Mouse (Mus musculus) thymus, adult 2 months (tissue): Measurements from ENCODE around the gene Cdon. TPM values are rescaled to one million over a fixed set of nuclear protein-coding genes. Genes with fewer than 3 reads are reported as not detected.

Experiments used
- DNase-seq: peaks from one replicate; pipeline ENCODE4 v3.0.0; 2021
- H3K27ac ChIP-seq: fragments of 200-500 bp; 2 replicates; pipeline ENCODE4 v1.5.1; 2012; ENCODE audit warnings: low read length, control low read depth; ENCODE audit not compliant: control insufficient read depth, insufficient read depth
- H3K27me3 ChIP-seq: fragments of 200-500 bp; 2 replicates; pipeline ENCODE4 v1.6.1; 2012; ENCODE audit warnings: mild to moderate bottlenecking, low read length, moderate library complexity, mixed read lengths; ENCODE audit not compliant: control insufficient read depth, insufficient read depth
- H3K36me3 ChIP-seq: fragments of 200-500 bp; 2 replicates; pipeline ENCODE4 v1.6.1; 2012; ENCODE audit warnings: mild to moderate bottlenecking, low read length, moderate library complexity; ENCODE audit not compliant: control insufficient read depth, insufficient read depth
- H3K4me1 ChIP-seq: fragments of 200-500 bp; replicated peaks from 2 replicates; pipeline ENCODE4 v1.6.1; 2012; ENCODE audit warnings: low read length; ENCODE audit not compliant: control insufficient read depth, insufficient read depth
- H3K4me3 ChIP-seq: fragments of 200-500 bp; 2 replicates; pipeline ENCODE4 v1.5.1; 2012; ENCODE audit warnings: mild to moderate bottlenecking, low read length, control low read depth, moderate library complexity; ENCODE audit not compliant: control insufficient read depth, insufficient read depth
- CTCF ChIP-seq: fragments of 200-500 bp; IDR thresholded peaks from 2 replicates; pipeline ENCODE4 v1.5.1; 2012; ENCODE audit warnings: mild to moderate bottlenecking, control low read depth, low read length, moderate library complexity, borderline replicate concordance; ENCODE audit not compliant: control insufficient read depth, poor library complexity, insufficient read depth; ENCODE audit errors: extremely low read depth
- POLR2A ChIP-seq: fragments of 200-500 bp; IDR thresholded peaks from 2 replicates; pipeline ENCODE4 v1.6.1; 2012; ENCODE audit warnings: mild to moderate bottlenecking, low read length, control low read depth, moderate library complexity; ENCODE audit not compliant: control insufficient read depth, poor library complexity, insufficient read depth; ENCODE audit errors: extremely low read depth
- WGBS: fragments of 180-500 bp; shearing (Covaris S2); methylation state at CpG from one replicate; pipeline ENCODE4 v1.1.7; 2018; 5-methylcytosine and 5-hydroxymethylcytosine counted together
- polyA plus RNA-seq: library from polyadenylated mRNA; depleted of rRNA; stranded (reverse); fragments of >200 nt; gene quantifications from 2 replicates; pipeline ENCODE4 v1.2.3, GENCODE M21; 2012

Gene Cdon
- polyA plus RNA-seq, 1 experiment, result 8.8 TPM

DNA sequence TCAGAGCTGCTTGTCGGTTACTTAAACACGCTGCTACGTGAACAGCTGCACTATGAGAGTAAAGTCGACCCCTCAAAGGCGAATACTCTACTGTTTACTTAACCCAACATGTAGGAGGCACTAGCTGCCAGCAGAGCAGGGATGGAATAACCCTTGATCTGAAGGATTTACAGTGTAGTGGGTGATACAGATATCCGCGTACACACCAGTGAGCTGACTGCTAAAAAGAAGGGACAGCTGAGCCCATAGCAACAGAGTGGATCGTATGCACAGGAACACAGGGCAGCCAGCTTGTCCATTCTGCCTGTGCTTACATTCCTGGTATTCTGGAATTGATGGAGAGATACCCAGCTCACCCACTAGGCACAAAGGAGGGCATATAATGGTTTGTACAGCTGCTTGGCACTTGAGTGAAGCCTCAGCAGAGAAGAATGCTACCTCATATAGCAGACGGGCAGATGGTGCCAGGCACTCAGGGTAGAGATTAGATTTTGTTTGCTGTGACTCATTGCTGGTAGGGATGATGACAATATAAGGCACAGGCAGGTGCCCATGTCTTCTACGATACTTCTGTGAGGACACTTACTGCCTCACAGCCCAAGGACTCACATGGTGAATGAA is 53.3 kb downstream of the Cdon start:
- Histone ChIP-seq H3K4me3 (no peak overlapping the region), H3K27me3 (no peaks in the 10 kb centered on the region), H3K27ac (no peak overlapping the region), H3K4me1 (0 out of 2 replicates have a peak, but pooled peaks cover 2% of the 10 kb centered on the region), H3K36me3 (peaks cover 10% of the 10 kb centered on the region; the same call in 1 of the 2 replicates)
- DNase-seq, result no peak
- no peak for TF ChIP-seq POLR2A
- WGBS, result 96% methylated on average over 10 of the region's 10 CpGs

DNA sequence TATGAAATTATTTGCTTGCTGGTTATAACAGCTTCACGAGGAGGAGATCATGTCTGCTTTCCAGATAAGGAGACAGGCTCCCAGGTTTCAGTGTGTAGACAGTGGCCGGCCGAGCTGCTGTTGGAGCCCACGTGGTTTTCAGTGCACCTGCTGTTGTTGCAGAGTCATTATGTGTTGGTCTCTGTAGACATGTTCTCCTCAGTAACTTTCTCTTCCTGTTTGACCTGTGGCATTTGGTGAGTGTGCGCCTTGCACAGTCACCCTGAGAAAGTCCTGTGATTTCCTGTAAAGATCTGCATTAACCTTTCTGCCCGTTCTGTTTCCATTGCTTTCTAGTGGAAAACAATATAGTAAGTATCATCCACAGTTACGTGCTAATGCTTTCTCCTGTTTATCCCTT is 54.5 kb downstream of the Cdon start:
- H3K27ac ChIP-seq, result no peak overlapping the region; the same call in 1 of the 2 replicates
- TF ChIP-seq POLR2A (no peak), CTCF (no peak)
- DNase-seq, result no peak

DNA sequence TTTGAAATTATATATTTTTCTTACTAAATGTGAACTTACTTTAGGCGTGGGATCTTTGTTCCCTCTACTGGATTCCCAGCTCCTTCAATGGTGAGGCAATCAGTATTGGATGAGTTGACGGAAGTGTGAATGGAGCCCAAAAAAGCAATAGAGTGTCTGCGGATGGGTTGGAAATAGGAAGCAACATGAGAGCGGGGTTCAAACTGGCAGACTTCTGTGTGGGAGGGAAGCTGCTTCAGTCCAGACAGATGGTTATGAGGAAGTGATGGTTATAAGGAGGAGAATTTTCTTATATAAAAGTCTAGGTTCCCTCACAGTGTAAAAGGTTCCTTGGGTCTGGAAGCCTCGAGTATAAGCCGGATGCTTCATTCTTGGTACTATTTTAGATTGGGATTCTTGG is 58.5 kb downstream of the Cdon start:
- peaks cover 13% of the 10 kb centered on the region; the same call in 1 of the 2 replicates for H3K36me3 ChIP-seq
- TF ChIP-seq POLR2A (no peak), CTCF (no peak)
- WGBS, result 85% methylated on average over 6 of the region's 6 CpGs

More for the DNA sequence above, 54.5 kb downstream of the Cdon start:
- H3K27me3 ChIP-seq, result no peaks in the 10 kb centered on the region
- 29% methylated on average over 7 of the region's 7 CpGs for WGBS
- H3K4me1 ChIP-seq, result 0 out of 2 replicates have a peak, but pooled peaks cover 2% of the 10 kb centered on the region
- H3K4me3 ChIP-seq, result no peak overlapping the region
- H3K36me3 ChIP-seq, result peaks cover 13% of the 10 kb centered on the region; the same call in 1 of the 2 replicates

DNA sequence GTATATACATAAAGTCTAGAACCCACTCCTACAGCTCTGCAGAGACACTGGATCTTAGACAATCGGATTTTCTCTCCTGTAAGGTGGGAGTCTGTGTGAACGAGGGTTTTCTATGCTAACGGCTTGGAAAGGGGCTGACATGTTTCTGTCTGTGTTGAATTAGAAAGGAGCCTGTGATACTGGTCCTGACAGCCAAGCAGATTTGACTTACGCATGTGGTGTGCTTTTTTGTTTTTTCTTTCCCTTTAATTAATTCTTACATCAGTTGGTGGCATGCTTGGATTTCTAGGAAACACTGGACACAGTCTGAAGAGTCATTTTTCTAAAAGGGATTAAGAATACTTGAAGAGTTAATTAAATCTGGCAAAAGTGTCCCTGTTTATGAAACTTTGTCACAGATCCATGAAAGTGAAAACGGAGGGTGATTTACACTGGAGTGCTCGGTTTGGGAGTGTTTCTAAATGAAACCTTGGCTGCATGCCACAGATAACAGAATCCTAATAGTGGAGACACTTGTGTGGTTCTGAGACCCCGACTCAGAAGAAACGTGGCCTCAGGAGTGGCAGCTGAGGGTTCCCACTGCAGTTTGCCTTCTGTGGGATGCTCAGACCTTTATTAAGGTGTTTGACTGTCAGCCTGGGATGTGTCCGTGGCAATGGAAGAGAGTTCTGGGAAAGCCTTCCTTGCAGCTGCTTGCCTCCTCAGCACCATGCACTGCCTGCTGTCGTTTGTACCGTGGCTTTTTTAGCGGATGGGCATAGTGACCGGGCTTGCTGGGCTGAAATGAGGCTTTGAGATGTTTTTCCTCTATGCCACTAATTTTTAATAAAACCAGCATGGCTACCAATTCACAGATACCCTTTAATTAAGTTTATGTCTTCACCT is 61.3 kb downstream of the Cdon start:
- Histone ChIP-seq H3K4me3 (no peak overlapping the region), H3K27me3 (no peaks in the 10 kb centered on the region), H3K36me3 (peaks cover 13% of the 10 kb centered on the region; the same call in 1 of the 2 replicates), H3K4me1 (no peaks in the 10 kb centered on the region), H3K27ac (no peak overlapping the region)
- no peak for DNase-seq
- 95% methylated on average over 13 of the region's 13 CpGs for WGBS
- TF ChIP-seq POLR2A, result no peak
- no peak for TF ChIP-seq CTCF

More for the DNA sequence above, 58.5 kb downstream of the Cdon start:
- no peak for DNase-seq
- Histone ChIP-seq H3K27ac (no peak overlapping the region), H3K4me3 (no peak overlapping the region), H3K27me3 (no peaks in the 10 kb centered on the region), H3K4me1 (0 out of 2 replicates have a peak, but pooled peaks cover 2% of the 10 kb centered on the region)

DNA sequence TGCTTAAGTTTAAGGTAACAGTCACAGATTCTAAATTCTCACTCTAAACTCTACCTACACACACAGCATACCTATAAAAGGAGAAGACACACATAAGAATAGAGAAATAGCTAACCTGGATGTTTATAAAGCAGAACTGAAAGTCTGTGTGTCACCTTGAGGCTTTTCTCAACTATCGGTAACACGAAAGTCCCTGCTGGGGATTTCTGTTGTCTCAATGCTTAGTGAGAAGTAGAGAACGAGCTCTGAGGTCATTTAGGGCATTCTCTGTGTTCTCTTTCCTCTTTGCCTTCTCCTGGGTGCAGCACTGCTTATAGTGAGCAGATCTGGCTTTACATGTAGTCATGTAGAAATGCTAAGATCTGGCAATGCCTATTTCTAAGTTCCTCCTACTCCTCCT is 63.0 kb downstream of the Cdon start:
- no peak for DNase-seq
- H3K27me3 ChIP-seq, result no peaks in the 10 kb centered on the region
- TF ChIP-seq CTCF (no peak), POLR2A (no peak)
- WGBS, result 87% methylated on average over 3 of the region's 3 CpGs
- no peak overlapping the region for H3K27ac ChIP-seq
- H3K4me3 ChIP-seq, result no peak overlapping the region
- H3K36me3 ChIP-seq, result 0 out of 2 replicates have a peak, but pooled peaks cover 4% of the 10 kb centered on the region
- no peaks in the 10 kb centered on the region for H3K4me1 ChIP-seq

DNA sequence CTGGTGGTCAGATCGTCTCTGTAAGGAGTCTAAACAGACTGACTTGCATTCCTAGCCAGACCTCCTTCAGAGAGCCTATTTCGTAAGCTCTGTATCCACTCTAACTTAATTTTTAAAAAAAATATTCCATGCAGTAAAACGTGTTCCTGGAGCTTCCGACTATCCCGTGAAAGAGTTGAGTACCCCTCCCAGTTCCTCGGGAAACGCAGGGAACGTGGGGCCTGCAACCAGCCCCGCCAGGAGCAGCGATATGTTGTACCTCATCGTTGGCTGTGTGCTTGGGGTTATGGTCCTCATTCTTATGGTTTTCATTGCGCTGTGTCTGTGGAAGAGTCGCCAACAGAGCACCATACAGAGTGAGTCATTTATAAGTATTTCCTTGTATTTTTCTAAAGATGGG is 65.7 kb downstream of the Cdon start:
- H3K27ac ChIP-seq, result no peak overlapping the region
- no peak overlapping the region for H3K4me3 ChIP-seq
- TF ChIP-seq CTCF, result no peak
- TF ChIP-seq POLR2A, result no peak
- H3K36me3 ChIP-seq, result no peaks in the 10 kb centered on the region
- WGBS, result 94% methylated on average over 13 of the region's 13 CpGs
- no peaks in the 10 kb centered on the region for H3K27me3 ChIP-seq
- H3K4me1 ChIP-seq, result no peaks in the 10 kb centered on the region
- no peak for DNase-seq
